Mouse (Mus musculus): Measurements from ENCODE around the gene Vat1l. TPM values are rescaled to one million over a fixed set of nuclear protein-coding genes. Genes with fewer than 3 reads are reported as not detected.

Vat1l gene
- total RNA-seq, 2 experiments from 2014 or later: 26.3 to 40.0 TPM

GRCm38 (mm10) chr8:114387494-114387893 lies 182.1 kb downstream of the Vat1l start:
- no peak for DNase-seq (ENCODE audit: low spot score in 2 of 2)

GRCm38 (mm10) chr8:114390465-114391254 lies 185.2 kb downstream of the Vat1l start:
- DNase-seq (ENCODE audit: low spot score in 2 of 2): no peak

GRCm38 (mm10) chr8:114398326-114398725 lies 192.9 kb downstream of the Vat1l start:
- DNase-seq (ENCODE audit: low spot score in 2 of 2): no peak

GRCm38 (mm10) chr8:114399273-114399672 lies 193.9 kb downstream of the Vat1l start:
- DNase-seq (ENCODE audit: low spot score in 2 of 2): no peak

- DNase-seq (ENCODE audit: low spot score in 2 of 2): no peak
Observed at GRCm38 (mm10) chr8:114401679-114402078, 196.3 kb downstream of the Vat1l start.

- DNase-seq (ENCODE audit: low spot score in 2 of 2): no peak
Observed at GRCm38 (mm10) chr8:114411421-114411820, 206.0 kb downstream of the Vat1l start.

- DNase-seq (ENCODE audit: low spot score in 2 of 2): no peak
Observed at GRCm38 (mm10) chr8:114417786-114418185, 212.4 kb downstream of the Vat1l start, which contains the start of gene Clec3a. Clec3a (plus strand) TSS chr8:114418086.

- no peak for DNase-seq (ENCODE audit: low spot score in 2 of 2)
Observed at GRCm38 (mm10) chr8:114418486-114418885, 213.1 kb downstream of the Vat1l start.

GRCm38 (mm10) chr8:114418904-114419303 lies 213.5 kb downstream of the Vat1l start:
- DNase-seq (ENCODE audit: low spot score in 2 of 2): no peak

- DNase-seq (ENCODE audit: low spot score in 2 of 2): no peak
Observed at GRCm38 (mm10) chr8:114421544-114421943, 216.1 kb downstream of the Vat1l start.

Other genes starting within 250 kb of the Vat1l start
- 1 to 10 TPM; 4.8 to 5.8 TPM for gene Nudt7, start 72.1 kb upstream of the Vat1l start, total RNA-seq (2021)
- gene Clec3a, start 212.5 kb downstream of the Vat1l start, total RNA-seq (2021): not detected
- gene Wwox, start 234.0 kb downstream of the Vat1l start, total RNA-seq (2021): 10 to 100 TPM; 11.2 to 12.3 TPM